Mouse (Mus musculus) left cerebral cortex, adult 2 months (tissue): ENCODE results near the gene Coro1b. TPM values are rescaled to one million over a fixed set of nuclear protein-coding genes. Genes with fewer than 3 reads are reported as not detected.
A peak's percentile ranks its signal among the peaks of the same experiment; 100 is the strongest.
"Not testable (repeated sequence)": the region's sequence is repeated elsewhere in the genome, so short reads cannot be mapped to it uniquely, and the experiment has no call there.

Source experiments
- DNase-seq, 2 experiments: peaks; one replicate each; pipeline ENCODE4 v3.0.0; 2021 to 2022; ENCODE audit warnings: low spot score in 2 of 2, mixed read lengths in 1 of 2; ENCODE audit errors: extremely low spot score in 1 of 2
- H3K27ac ChIP-seq: fragments of 200-600 bp; 2 replicates; pipeline ENCODE4 v1.8.1; 2022
- H3K4me3 ChIP-seq: fragments of 200-600 bp; 2 replicates; pipeline ENCODE4 v1.8.1; 2022
- CTCF ChIP-seq: fragments of 200-600 bp; IDR thresholded peaks from 2 replicates; pipeline ENCODE4 v1.8.1; 2022; ENCODE audit warnings: antibody characterized with exemption, mild to moderate bottlenecking, moderate library complexity
- intact Hi-C: fragments of 180-260 bp; cut with DNase I; formaldehyde crosslinking; loops from one replicate; pipeline ENCODE4 v1.15.1; 2025
- total RNA-seq, 2 experiments: library from RNA; stranded (reverse); gene quantifications; 2 replicates each; pipeline ENCODE4 v1.2.3; 2021

Gene Coro1b
- total RNA-seq, 2 experiments from 2014 or later = 72.6 to 82.2 TPM

GRCm38 (mm10) chr19:4134354-4134753, 14.1 kb upstream of the Coro1b start:
- TF ChIP-seq CTCF = no peak
- no peak for DNase-seq
- no peak overlapping the region for H3K4me3 ChIP-seq
- H3K27ac ChIP-seq = no peak overlapping the region
- intact Hi-C loops = no loop called here

- not testable (repeated sequence) for H3K27ac ChIP-seq, DNase-seq, H3K4me3 ChIP-seq
- intact Hi-C loops = loop anchor here (5.0 kb wide), 1 partner anchor 118 kb away; no protein-coding TSS in a partner anchor
Measured at GRCm38 (mm10) chr19:4135229-4135962, 13.0 kb upstream of the Coro1b start.

GRCm38 (mm10) chr19:4135963-4136345, 12.5 kb upstream of the Coro1b start:
- not testable (repeated sequence) for H3K27ac ChIP-seq, DNase-seq, H3K4me3 ChIP-seq
- intact Hi-C loops = loop anchor here (5.0 kb wide), 1 partner anchor 119 kb away; no protein-coding TSS in a partner anchor
- TF ChIP-seq CTCF = peak; percentile 54; the same call in 1 of the 2 replicates

GRCm38 (mm10) chr19:4136463-4136862, 12.0 kb upstream of the Coro1b start:
- intact Hi-C loops = loop anchor here (5.0 kb wide), 1 partner anchor 119 kb away; no protein-coding TSS in a partner anchor
- H3K4me3 ChIP-seq = no peak overlapping the region
- H3K27ac ChIP-seq = no peak overlapping the region
- no peak for DNase-seq
- TF ChIP-seq CTCF = no peak

- intact Hi-C loops = loop anchor here (5.0 kb wide), 1 partner anchor 121 kb away; no protein-coding TSS in a partner anchor
- no peak for TF ChIP-seq CTCF
- no peak for DNase-seq
- no peak overlapping the region for H3K4me3 ChIP-seq
- no peak overlapping the region for H3K27ac ChIP-seq
Measured at GRCm38 (mm10) chr19:4137913-4138312, 10.5 kb upstream of the Coro1b start.

- H3K4me3 ChIP-seq = no peak within 1 kb of the TSS
- H3K27ac ChIP-seq = no peak within 1 kb of the TSS
- intact Hi-C loops = loop anchor here (5.0 kb wide), 1 partner anchor 122 kb away; no protein-coding TSS in a partner anchor
- DNase-seq = no peak
- TF ChIP-seq CTCF = no peak
Measured at GRCm38 (mm10) chr19:4139446-4139845, 9.0 kb upstream of the Coro1b start, which contains the start of gene Gpr152. Gene Gpr152, plus strand, starts transcription at chr19:4139787.

GRCm38 (mm10) chr19:4140147-4140546, 8.3 kb upstream of the Coro1b start:
- Histone ChIP-seq H3K27ac (no peak overlapping the region), H3K4me3 (no peak overlapping the region)
- DNase-seq = no peak
- intact Hi-C loops = no loop called here
- TF ChIP-seq CTCF = no peak

- H3K27ac ChIP-seq = no peak overlapping the region
- no peak for TF ChIP-seq CTCF
- no peak overlapping the region for H3K4me3 ChIP-seq
- no peak for DNase-seq
- intact Hi-C loops = no loop called here
Measured at GRCm38 (mm10) chr19:4142416-4143173, 5.8 kb upstream of the Coro1b start.

GRCm38 (mm10) chr19:4143759-4144268, 4.6 kb upstream of the Coro1b start, which contains the start of gene Cabp4:
Gene Cabp4, minus strand, starts transcription at chr19:4144033.
- DNase-seq = no peak

GRCm38 (mm10) chr19:4144550-4145498, 3.6 kb upstream of the Coro1b start:
- DNase-seq = no peak
- no peak overlapping the region for H3K4me3 ChIP-seq
- no peak overlapping the region for H3K27ac ChIP-seq
- TF ChIP-seq CTCF = no peak
- intact Hi-C loops = no loop called here

More at GRCm38 (mm10) chr19:4143759-4144268, 4.6 kb upstream of the Coro1b start, which contains the start of gene Cabp4:
- Histone ChIP-seq H3K4me3 (no peak within 1 kb of the TSS), H3K27ac (no peak within 1 kb of the TSS)
- TF ChIP-seq CTCF = no peak
- intact Hi-C loops = no loop called here

- intact Hi-C loops = no loop called here
- TF ChIP-seq CTCF = no peak
- no peak overlapping the region for H3K4me3 ChIP-seq
- no peak for DNase-seq
- no peak overlapping the region for H3K27ac ChIP-seq
Measured at GRCm38 (mm10) chr19:4145936-4146335, 2.5 kb upstream of the Coro1b start.
